Mouse (Mus musculus): ENCODE results near the gene Srsf2.
"Not testable (repeated sequence)": the region's sequence is repeated elsewhere in the genome, so short reads cannot be mapped to it uniquely, and the experiment has no call there.

The Srsf2 gene

DNA sequence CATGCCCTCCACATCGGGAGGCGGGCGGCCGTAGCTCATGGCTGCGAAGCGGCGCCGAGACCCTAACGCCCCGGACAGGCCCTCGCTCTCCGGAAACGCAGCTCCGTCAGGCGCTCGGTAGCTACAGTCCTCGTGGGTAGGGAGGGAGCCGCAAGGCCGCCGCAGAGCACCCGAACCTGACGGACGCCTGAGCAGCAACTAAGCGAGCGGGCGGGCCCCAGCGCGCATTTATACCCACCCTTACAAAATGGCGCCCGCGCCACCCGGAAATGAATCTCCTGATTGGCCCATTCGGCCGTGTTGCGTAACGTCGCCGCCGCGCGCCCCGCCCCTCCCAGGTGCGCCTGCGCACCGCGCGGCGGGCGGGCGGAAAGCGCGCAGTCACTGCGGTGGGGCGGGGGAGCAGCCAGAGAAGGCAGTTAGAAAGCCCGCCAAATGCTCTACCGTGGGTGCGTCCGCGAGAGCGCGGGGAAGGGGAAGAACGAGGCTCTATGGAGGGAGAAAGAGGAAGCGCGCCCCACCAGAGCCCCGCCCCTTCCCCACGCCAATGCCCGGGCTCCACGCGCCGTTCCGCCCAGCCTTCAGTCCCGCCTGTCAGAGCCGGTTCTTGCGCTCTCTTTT is at the start of gene Srsf2:
Srsf2 (minus strand) TSS at position 204 of the 621 bp plus-strand sequence.
- ChIA-PET POLR2A (interaction anchor here (0.5 to 17.9 kb wide), 123 partner anchors 9 to 1116 kb away, joined by 3 to 286 read pairs (median 4); partner anchors contain the start of genes Jmjd6 (in 4 of the 4), Mettl23 (in 4 of the 4), Aanat (in 3 of the 4) and Mxra7 (in 3 of the 4)), CTCF (interaction anchor here in 1 of 4 experiments (1.0 to 1.6 kb wide), 2 partner anchors 32 to 228 kb away, joined by 3 read pairs; no protein-coding TSS in a partner anchor)

DNA sequence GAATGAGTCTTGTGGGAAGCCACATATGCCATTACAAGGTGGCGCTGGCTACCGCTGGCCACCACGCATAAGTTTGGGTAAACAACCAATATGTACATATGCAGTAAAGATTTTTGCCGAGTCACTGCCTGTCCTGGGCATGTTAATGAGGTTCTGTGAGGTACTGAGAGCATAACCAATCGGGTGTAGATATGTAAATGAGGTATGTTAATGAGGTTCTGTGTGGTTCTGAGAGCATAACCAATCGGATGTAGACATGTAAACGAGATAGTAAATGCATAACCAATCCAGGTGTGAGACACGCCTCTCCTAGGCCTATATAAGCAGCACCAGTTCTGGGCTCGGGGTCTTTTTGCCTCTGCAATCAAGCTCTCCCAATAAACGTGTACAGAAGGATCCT is 49.7 kb upstream of the Srsf2 start:
- POLR2A ChIA-PET: interaction anchor here in 1 of 4 experiments (1.2 kb wide), 1 partner anchor 21 kb away, joined by 3 read pairs; no protein-coding TSS in a partner anchor
- CTCF ChIA-PET: not testable (repeated sequence)

DNA sequence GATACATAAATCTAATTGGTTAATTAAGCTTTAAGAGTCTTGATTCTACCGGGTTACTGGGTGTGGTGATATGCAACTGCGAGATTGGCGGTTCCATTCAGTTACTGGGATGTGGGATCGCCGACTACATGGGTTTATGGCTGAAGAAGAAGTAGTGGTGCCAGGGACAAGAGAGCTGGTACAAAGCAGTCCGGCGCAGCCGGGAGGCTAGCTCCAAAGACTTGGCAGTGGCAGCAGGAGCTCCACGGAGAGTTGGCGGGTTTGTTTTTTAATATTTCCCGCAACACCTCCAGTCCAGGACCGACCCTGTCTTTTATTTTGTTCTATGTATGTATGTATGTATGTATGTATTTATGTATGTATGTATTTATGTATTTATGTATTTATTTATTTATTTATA is 46.4 kb upstream of the Srsf2 start:
- CTCF ChIA-PET: interaction anchor here in 1 of 4 experiments (0.5 to 1.2 kb wide), 4 partner anchors 14 to 341 kb away, joined by 3 read pairs; no protein-coding TSS in a partner anchor
- POLR2A ChIA-PET: interaction anchor here in 3 of 4 experiments (0.5 to 3.2 kb wide), 9 partner anchors 14 to 544 kb away, joined by 3 to 10 read pairs (median 4); partner anchors contain the start of genes Mfsd11 (in 1 of the 3) and Srsf2 (in 1 of the 3)

DNA sequence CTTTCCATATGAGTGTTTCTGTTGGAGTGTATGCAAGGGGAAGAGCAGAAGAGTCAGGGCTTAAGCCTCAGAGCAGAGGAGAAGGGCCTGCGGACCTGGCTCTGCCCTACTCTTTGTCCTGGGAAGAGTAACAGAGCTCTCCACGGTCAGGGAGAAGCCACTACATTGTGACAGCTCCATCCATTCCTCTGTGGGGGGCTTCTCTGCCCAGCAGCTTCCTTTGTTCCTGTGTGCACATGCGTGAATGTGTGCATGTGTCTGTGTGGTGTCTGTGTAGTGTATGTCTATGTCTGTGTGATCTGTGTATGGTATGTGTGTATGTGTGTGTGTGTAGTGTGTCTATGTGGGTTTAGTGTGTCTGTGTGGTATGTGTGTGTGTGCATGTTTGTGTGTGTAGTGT is 42.5 kb upstream of the Srsf2 start:
- ChIA-PET CTCF (interaction anchor here in 2 of 4 experiments (1.0 to 3.2 kb wide), 4 partner anchors 10 to 99 kb away, joined by 4 to 14 read pairs (median 8); no protein-coding TSS in a partner anchor), POLR2A (interaction anchor here in 3 of 4 experiments (0.7 to 2.8 kb wide), 12 partner anchors 10 to 193 kb away, joined by 3 to 14 read pairs (median 3); partner anchors contain the start of genes Mfsd11 (in 2 of the 3) and Srsf2 (in 2 of the 3))

DNA sequence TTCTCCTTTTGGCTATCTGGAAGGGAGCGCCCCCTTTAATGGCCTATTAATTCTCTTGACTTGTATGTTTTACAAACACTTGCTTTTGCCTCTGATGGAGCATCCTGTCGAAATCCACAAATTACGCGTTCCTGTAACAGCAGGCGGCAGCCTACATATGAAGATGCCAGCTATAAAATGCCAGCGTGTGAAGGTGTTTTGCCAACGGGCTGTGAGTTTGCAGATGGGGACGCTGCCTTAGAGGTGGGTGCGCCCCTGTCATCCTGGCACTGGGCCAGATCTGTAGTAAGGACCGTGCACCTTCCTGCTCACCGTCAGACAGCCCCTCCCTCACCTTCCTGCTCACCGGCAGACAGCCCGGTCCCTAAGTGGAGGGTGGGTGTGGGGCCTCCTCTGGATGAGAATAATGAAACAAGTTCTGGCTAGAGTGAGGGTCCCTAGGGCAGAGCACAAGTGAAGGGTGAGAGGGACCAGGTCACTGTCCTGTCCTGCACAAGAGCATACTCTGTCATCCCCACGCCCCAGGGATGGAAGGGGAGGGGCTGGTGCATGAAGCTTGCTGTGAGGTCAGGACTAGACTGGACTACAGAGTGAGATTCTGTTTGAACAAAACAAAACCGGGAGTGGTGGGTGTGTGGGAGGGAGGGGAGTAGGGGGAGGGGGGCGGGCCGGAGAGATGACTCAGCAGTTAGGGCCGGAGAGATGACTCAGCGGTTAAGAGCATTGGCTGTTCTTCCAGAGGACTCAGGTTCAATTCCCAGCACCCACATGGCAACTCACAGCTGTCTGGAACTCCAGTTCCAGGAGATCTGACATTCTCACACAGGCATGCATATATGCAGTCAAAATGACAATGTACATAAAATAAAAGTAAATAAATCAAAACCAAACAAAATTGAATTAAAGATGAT is 40.9 kb upstream of the Srsf2 start:
- POLR2A ChIA-PET: interaction anchor here (0.5 to 2.8 kb wide), 26 partner anchors 8 to 558 kb away, joined by 3 to 14 read pairs (median 3); partner anchors contain the start of genes Srsf2 (in 2 of the 4) and Mfsd11 (in 1 of the 4)
- CTCF ChIA-PET: interaction anchor here (0.6 to 3.2 kb wide), 6 partner anchors 9 to 148 kb away, joined by 3 to 14 read pairs (median 6); no protein-coding TSS in a partner anchor

DNA sequence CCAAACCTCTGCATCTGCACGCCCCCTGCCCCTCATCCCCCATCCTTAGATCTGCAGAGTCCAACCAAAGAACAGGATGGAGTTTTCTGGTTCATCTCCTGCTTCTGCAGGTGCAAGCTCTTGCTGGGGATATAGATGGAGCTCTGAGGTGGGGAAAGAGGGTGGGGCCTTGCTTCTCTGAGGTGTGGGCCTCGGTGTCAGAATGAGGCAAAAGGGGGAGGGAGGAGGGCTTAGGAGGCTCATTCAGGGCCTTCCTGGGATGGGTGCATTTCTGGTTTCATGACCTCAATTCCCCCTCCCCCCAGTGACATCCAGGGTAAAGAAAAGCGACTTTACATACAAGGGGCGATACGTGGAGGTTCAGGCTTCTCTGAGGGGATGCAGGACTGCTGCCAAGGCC is 34.2 kb upstream of the Srsf2 start:
- ChIA-PET CTCF (interaction anchor here in 2 of 4 experiments (0.6 to 2.9 kb wide), 3 partner anchors 142 to 1006 kb away, joined by 3 to 37 read pairs (median 4); no protein-coding TSS in a partner anchor), POLR2A (interaction anchor here in 2 of 4 experiments (1.3 to 2.4 kb wide), 3 partner anchors 10 to 34 kb away, joined by 4 to 7 read pairs (median 5); partner anchors contain the start of gene Srsf2 (in 1 of the 2))

DNA sequence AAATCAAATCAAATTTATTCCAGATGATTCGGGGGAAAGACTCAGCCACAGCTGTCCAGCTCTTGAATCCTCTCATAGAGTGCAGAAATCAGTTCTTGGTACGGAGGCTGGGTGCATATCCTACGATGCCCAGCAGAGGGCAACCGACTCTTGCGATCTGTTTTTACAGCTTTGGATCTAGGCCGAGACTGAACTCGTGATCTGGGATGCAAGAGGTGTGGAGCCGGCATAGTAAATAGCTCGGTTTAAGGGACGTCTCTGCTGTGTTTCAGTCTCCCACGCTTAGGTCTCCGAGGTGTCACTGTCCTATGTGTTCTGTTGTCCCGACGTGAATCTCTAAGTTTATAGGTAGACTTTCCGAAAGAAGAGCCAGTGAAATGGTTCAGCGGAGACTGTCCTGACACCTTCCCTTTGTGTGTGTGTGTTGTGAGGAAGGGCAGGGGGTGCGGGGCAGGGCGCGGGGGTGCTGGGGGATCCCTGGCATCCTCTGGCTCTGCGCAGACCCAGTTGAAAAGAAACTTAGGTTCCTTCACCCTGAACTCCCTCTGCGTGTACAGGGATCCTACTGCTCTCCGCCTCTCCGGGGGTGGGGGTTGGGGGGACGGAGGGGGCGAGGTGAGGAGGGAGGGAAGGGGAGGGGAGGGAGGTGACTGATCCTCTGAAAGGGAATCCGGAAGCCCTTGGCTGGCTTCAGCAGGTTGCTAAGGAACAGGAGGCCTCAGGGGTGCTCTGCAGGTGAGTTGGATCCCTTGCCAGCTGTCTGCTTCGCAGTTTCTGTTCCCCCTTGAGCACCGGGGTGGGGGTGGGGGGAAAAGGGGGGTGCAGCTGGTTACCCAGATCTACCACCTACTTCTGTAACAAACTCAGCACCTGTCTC is 32.6 kb upstream of the Srsf2 start:
- CTCF ChIA-PET: interaction anchor here (0.6 to 2.9 kb wide), 100 partner anchors 8 to 1207 kb away, joined by 3 to 52 read pairs (median 4); partner anchors contain the start of genes Mgat5b (in 1 of the 4) and St6galnac1 (in 1 of the 4)
- POLR2A ChIA-PET: interaction anchor here (0.6 to 2.4 kb wide), 42 partner anchors 8 to 352 kb away, joined by 3 to 17 read pairs (median 4); partner anchors contain the start of gene Srsf2 (in 2 of the 4)

DNA sequence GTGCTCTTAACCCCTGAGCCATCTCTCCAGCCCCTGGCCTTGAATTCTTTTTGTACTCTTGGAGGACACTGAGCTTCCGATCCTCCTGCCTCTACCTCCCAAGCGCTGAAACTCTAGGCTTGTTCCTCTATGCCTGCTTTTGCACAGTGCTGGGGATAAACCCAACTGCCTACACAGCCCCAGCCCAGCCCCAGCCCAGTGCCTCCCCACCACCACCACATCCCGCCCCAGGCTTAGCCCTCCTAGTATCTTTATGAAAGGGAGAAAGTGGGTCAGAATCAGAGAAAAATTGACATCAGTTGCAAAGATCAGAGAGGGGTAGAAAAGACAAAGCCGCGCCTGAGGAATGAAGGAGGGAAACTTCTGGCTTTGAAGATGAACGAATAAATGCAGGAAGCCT is 31.2 kb upstream of the Srsf2 start:
- ChIA-PET POLR2A (interaction anchor here (0.6 to 1.7 kb wide), 7 partner anchors 19 to 134 kb away, joined by 3 to 8 read pairs (median 4); no protein-coding TSS in a partner anchor), CTCF (interaction anchor here in 3 of 4 experiments (0.6 to 2.4 kb wide), 13 partner anchors 10 to 389 kb away, joined by 3 to 44 read pairs (median 7); no protein-coding TSS in a partner anchor)

DNA sequence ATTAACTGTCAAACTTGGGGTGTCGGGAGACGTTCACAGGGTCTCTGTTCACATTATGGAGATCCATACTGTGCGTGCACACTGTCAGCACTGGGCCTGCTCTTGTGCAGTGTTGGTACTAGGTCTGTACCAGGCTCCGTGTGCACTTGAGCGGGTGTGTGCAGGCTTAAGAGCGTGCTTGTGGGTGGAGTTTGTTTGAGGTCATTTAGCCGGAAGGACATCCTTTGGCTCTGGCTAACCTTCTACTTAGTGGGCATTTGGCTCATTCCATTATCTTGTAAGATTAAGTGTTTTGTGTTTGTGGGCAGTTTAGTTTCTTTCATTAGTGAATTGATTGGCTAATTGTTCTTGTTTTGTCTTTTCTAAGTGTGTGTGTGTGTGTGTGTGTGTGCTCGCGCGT is 29.6 kb upstream of the Srsf2 start:
- CTCF ChIA-PET: interaction anchor here in 1 of 4 experiments (0.6 kb wide), 1 partner anchor 113 kb away, joined by 3 read pairs; no protein-coding TSS in a partner anchor
- POLR2A ChIA-PET: interaction anchor here in 1 of 4 experiments (2.1 to 2.4 kb wide), 2 partner anchors 12 to 17 kb away, joined by 12 read pairs; no protein-coding TSS in a partner anchor

DNA sequence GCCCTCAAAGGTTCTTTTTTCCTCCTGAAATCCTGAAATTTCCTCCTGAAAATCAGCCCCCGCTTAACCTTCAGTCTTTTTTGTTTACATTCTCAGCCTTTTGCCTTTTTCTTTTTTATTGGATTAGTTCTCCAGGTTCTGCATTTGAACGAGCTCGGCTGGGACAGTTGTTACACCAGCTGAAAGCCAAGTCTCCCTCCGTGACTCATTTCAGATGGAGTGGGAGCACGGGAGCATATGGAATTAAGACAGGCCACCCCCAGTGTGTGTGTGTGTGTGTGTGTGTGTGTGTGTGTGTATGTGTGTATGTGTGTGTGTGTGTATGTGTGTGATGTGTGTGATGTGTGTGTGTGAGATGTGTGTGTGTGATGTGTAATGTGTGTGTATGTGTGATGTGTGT is 28.5 kb upstream of the Srsf2 start:
- ChIA-PET POLR2A (interaction anchor here (0.6 to 2.5 kb wide), 31 partner anchors 8 to 1066 kb away, joined by 3 to 23 read pairs (median 4); partner anchors contain the start of genes Mfsd11 (in 2 of the 4), Srsf2 (in 2 of the 4), Jmjd6 (in 1 of the 4) and Mettl23 (in 1 of the 4)), CTCF (interaction anchor here (0.5 to 2.3 kb wide), 28 partner anchors 10 to 504 kb away, joined by 3 to 14 read pairs (median 4); partner anchors contain the start of gene Mgat5b (in 1 of the 4))

DNA sequence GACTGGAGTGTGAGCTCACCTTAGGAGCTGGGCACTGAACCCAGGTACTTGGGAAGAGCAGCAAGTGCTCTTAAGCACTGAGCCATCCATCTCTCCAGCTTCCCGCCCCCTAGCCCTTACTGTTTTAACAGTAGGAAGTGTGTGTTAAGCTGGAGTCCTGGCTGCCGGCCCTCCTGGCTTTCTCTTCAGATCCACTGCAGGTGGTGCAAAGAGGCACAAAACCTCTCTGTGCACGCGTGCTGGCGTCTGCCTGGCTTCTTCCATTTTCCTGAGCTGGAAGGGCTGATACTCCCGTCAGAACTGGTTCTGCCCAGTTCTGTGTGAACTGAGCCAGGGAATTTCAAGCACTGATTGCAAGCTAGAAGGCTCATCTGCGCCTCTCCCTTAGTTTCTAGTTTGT is 27.9 kb upstream of the Srsf2 start:
- ChIA-PET CTCF (interaction anchor here (0.5 to 2.3 kb wide), 33 partner anchors 11 to 1844 kb away, joined by 3 to 14 read pairs (median 4); partner anchors contain the start of gene Mgat5b (in 1 of the 4)), POLR2A (interaction anchor here (0.5 to 2.5 kb wide), 41 partner anchors 9 to 1065 kb away, joined by 3 to 23 read pairs (median 3); partner anchors contain the start of genes Jmjd6 (in 2 of the 4), Mettl23 (in 2 of the 4), Mfsd11 (in 2 of the 4) and Srsf2 (in 2 of the 4))

DNA sequence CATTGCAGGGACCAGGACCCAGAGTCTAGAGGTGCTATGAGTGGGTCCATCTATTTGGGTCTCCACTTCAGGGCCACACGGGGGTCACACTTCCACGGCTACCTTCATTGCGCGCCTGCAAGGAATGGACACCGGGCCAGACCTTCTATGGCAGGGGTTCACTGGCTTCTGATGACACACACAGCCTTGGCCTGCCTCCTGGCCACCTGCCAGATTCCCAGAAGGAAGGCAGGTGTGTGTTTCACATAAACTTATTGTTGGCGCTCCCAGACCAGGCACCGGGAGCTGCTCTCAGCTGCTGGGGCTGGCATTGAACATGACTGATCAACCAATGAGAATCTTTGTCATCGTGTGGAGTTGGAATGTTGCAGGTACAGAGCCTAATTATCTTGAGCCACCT is 25.6 kb upstream of the Srsf2 start:
- ChIA-PET CTCF (interaction anchor here in 3 of 4 experiments (0.6 to 1.1 kb wide), 5 partner anchors 129 to 298 kb away, joined by 3 to 13 read pairs (median 5); no protein-coding TSS in a partner anchor), POLR2A (interaction anchor here (0.7 to 3.7 kb wide), 8 partner anchors 12 to 603 kb away, joined by 3 to 12 read pairs (median 4); partner anchors contain the start of genes Mfsd11 (in 2 of the 4), Srsf2 (in 2 of the 4), Jmjd6 (in 1 of the 4) and Mettl23 (in 1 of the 4))

DNA sequence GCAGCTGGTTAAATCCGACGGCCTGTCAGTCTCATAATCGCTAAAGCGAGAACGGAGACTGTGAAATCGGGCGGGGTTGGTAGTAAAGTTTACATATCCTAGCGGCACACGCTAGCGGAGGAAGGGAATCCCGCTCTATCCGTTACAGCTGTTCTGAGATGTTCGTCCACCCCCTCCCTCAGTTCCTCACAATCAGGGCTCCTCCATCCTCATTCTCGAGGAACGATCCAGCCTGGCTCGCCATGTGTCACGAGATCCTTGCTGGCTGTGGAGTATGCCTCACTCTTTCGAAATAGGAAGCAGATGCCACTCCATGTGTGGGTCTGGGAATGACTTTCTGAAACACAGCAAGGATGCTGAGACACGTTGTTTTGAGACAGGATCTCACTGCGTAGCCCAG is 21.1 kb upstream of the Srsf2 start:
- CTCF ChIA-PET: interaction anchor here in 2 of 4 experiments (0.5 to 1.7 kb wide), 2 partner anchors 11 to 220 kb away, joined by 4 read pairs; no protein-coding TSS in a partner anchor

DNA sequence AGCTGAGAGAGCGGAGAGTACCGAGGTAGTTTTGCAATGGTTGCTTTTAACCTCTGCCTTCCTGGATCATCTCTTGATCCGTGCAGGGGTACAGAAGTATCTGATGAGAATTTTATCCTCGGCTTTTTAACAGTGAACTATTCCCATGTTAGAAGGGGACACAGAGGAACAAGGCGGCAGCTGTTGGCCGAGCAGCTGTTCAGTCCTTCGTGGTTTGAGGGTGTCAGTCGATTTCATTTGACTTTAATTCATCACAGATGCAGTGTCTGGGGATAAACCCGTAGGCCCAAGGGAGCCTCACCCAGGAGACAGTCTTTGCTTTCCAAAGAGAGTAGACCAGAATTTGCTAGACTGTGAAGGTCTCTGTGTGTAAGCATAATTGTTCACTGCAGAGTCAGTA is 18.6 kb upstream of the Srsf2 start:
- ChIA-PET CTCF (interaction anchor here in 1 of 4 experiments (1.5 kb wide), 1 partner anchor 304 kb away, joined by 3 read pairs; no protein-coding TSS in a partner anchor), POLR2A (interaction anchor here in 2 of 4 experiments (1.0 to 14.0 kb wide), 5 partner anchors 10 to 146 kb away, joined by 3 to 286 read pairs (median 18); partner anchors contain the start of genes Mfsd11 (in 2 of the 2), Srsf2 (in 2 of the 2), Jmjd6 (in 1 of the 2) and Mettl23 (in 1 of the 2))

More for the DNA sequence above, 21.1 kb upstream of the Srsf2 start:
- POLR2A ChIA-PET: interaction anchor here in 3 of 4 experiments (0.5 to 1.8 kb wide), 6 partner anchors 9 to 103 kb away, joined by 3 to 7 read pairs (median 6); partner anchors contain the start of genes Mfsd11 (in 1 of the 3) and Srsf2 (in 1 of the 3)

DNA sequence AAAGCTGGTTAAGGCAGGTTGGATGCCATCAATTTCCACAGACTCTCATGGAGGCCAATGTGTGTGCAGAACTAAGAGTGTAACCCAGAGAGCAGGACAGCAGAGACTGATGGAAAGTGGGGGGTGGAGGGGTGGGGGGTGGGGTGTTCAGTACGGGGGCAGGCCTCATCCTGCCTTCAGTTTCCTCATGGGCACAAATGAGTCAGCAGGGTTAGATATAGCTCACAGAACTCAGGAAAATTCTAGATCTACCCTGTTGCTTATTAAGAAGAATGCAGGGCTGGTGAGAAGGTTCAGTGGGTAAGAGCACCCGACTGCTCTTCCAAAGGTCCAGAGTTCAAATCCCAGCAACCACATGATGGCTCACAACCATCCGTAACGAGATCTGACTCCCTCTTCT is 16.7 kb upstream of the Srsf2 start:
- ChIA-PET CTCF (interaction anchor here in 1 of 4 experiments (0.8 kb wide), 1 partner anchor 16 kb away, joined by 3 read pairs; no protein-coding TSS in a partner anchor), POLR2A (interaction anchor here in 3 of 4 experiments (0.7 to 14.0 kb wide), 8 partner anchors 10 to 197 kb away, joined by 4 to 286 read pairs (median 8); partner anchors contain the start of genes Mfsd11 (in 3 of the 3), Srsf2 (in 3 of the 3), Jmjd6 (in 2 of the 3) and Mettl23 (in 2 of the 3))
